Mouse (Mus musculus): ENCODE measurements around the gene Nipbl. TPM values are rescaled to one million over a fixed set of nuclear protein-coding genes. Genes with fewer than 3 reads are reported as not detected.

Nipbl gene
- 10 to 100 TPM; 87.8 to 94.1 TPM for total RNA-seq (2023)

DNA sequence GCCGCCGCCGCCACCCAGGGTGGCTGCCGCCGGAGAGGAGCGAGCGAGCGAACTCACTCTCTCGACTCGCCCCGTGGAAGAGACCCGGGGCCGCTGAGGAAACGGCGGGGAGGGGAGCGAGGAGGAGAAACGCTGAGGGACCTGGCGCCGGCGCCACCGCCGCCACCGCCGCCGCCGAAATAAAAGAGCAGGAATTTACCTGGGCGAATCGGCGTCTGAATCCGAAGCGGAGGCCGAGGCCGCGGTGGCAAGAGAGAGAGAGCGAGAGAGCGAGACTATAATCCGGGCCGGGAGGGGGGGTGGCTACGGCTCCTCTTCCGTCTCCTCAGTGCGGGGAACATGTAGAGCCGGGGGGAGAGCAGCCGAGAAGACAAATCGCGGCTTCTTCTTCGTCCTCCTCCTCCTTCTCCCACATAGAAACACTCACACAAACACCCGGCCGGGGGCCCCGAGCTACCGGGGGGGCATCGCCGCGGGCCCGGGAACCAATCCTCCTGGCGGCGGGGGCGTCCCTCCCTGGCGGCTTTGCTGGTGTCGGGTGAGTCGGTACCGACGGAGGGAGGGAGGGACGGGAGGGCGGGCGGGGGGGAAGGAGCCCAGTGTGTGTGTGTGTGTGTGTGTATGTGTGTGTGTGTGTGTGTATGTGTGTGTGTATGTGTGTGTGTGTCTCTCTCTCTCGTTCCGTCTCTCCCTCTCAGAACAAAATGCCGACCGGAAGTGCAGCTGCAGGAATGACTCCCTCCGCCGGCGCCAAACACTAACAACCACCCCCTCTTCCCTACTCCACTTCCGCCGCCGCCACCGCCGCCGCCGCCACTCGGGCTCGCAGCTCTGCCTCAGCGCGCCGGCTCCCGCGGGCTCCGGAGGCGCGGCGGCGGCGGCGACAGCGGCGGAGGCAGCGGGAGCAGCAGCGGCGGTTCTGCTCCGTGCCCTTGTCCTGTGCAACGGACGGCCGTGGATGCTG is at the start of gene Nipbl:
Gene Nipbl (minus strand): TSS at position 538 of the 964 bp plus-strand sequence.

Other genes starting within 250 kb of the Nipbl start
- not detected for gene Gm2310, start 75.5 kb upstream of the Nipbl start, total RNA-seq (2023)

Measured in monocyte, adult 59 days (primary cell).